Mouse (Mus musculus): ENCODE data around the gene Mybpc2.

DNA sequence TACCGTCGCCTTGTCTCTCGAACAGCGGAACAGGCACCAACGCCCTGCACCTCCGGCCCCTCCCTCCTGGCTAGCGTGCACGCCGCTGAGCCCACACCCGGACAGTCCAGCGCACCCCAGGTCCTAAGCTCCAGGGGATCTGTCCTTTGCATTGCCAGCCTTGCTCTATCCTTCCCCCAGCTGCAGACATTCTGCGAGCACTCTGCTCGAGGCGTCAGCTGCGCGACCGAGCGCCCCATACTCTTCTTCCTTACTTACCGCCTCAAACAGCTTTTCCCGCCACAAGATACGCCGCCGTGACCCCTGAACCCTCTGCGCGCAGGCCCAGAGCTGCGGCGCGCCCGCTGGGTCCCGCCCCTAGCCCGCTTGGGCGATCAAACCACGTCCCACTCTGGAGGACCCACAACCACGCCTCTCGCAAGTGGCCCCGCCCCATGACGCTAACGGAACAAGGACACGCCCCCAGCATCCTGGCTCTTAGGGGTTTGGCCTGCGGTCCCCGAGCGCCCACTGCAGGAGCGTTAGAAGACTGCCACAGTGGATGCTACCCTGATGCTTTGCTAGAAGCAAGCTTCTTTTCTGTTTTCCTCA, 24.1 kb upstream of the Mybpc2 start, which contains the start of gene Pold1:
- TF ChIP-seq CTCF (IDR thresholded peaks at IDR 0.05; ENCODE audit: low read depth) (peak; percentile 99), EP300 (IDR thresholded peaks at IDR 0.05; ENCODE audit: low read depth) (peak; percentile 27)

Data from liver, postnatal 0 days (tissue).